Mouse (Mus musculus): ENCODE data around the gene Vgf. TPM values are rescaled to one million over a fixed set of nuclear protein-coding genes. Genes with fewer than 3 reads are reported as not detected.
A peak's percentile ranks its signal among the peaks of the same experiment; 100 is the strongest.

The Vgf gene
- polyA plus RNA-seq, 1 experiment from 2014 or later = 1.1 TPM

GRCm38 (mm10) chr5:137031076-137032032 is 5.2 kb downstream of the Vgf start:
- H3K9ac ChIP-seq = no peak overlapping the region
- H3K27ac ChIP-seq = no peak overlapping the region
- H3K4me3 ChIP-seq (replicated peaks) = peak overlapping the region; percentile 47
- WGBS = under 1% methylated on average over 78 of the region's 78 CpGs
- peak overlapping the region; percentile 100 for H3K4me2 ChIP-seq
- no peaks in the 10 kb centered on the region for H3K36me3 ChIP-seq
- H3K4me1 ChIP-seq = peaks cover 40% of the 10 kb centered on the region
- no peak for ATAC-seq (ENCODE audit: insufficient read depth, low FRiP score, low read depth)
- peaks cover 59% of the 10 kb centered on the region for H3K27me3 ChIP-seq (replicated peaks)
- no peaks in the 10 kb centered on the region for H3K9me3 ChIP-seq

DNA sequence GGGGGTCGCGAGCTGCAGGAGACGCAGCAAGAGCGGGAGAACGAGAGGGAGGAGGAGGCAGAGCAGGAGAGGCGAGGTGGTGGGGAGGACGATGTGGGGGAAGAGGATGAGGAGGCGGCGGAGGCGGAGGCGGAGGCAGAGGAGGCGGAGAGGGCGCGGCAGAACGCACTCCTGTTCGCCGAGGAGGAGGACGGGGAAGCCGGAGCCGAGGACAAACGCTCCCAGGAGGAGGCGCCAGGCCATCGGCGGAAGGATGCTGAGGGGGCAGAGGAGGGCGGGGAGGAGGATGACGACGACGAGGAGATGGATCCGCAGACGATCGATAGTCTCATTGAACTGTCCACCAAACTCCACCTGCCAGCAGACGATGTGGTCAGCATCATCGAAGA is 5.8 kb downstream of the Vgf start:
- WGBS = 0% methylated on average over 25 of the region's 33 CpGs
- Histone ChIP-seq H3K36me3 (peaks cover under 1% of the 10 kb centered on the region; the same call in 1 of the 2 replicates), H3K4me3 (replicated peaks) (peak overlapping the region; percentile 47), H3K4me1 (peaks cover 40% of the 10 kb centered on the region), H3K4me2 (peak overlapping the region; percentile 100), H3K27me3 (replicated peaks) (peaks cover 52% of the 10 kb centered on the region), H3K9ac (no peak overlapping the region), H3K9me3 (no peaks in the 10 kb centered on the region), H3K27ac (no peak overlapping the region)
- no peak for ATAC-seq (ENCODE audit: insufficient read depth, low FRiP score, low read depth)

DNA sequence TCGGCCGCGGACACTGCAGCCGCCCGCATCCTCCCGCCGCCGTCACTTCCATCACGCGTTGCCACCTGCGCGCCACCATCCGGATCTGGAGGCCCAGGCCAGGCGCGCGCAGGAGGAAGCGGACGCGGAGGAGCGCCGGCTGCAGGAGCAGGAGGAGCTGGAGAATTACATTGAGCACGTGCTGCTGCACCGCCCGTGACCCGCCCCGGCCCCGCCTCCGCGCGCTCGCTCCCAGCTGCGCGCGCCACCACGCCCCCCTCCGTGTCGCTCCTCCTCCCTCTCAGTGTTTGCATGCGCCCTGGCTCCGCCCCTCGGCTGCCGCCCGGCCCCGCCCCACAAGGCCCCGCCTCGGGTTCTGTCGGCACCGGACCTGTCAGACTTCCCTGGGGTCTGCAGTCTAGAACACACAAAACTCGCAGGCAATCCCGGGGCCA is 6.5 kb downstream of the Vgf start:
- Histone ChIP-seq H3K36me3 (peaks cover 7% of the 10 kb centered on the region), H3K4me3 (replicated peaks) (peak overlapping the region; percentile 47), H3K27ac (no peak overlapping the region), H3K4me2 (peak overlapping the region; percentile 100), H3K9me3 (no peaks in the 10 kb centered on the region), H3K9ac (peak overlapping the region; percentile 14; the same call in 1 of the 2 replicates), H3K4me1 (peaks cover 40% of the 10 kb centered on the region), H3K27me3 (replicated peaks) (peaks cover 48% of the 10 kb centered on the region)
- WGBS = under 1% methylated on average over 49 of the region's 49 CpGs
- ATAC-seq (ENCODE audit: insufficient read depth, low FRiP score, low read depth) = peak; percentile 80

DNA sequence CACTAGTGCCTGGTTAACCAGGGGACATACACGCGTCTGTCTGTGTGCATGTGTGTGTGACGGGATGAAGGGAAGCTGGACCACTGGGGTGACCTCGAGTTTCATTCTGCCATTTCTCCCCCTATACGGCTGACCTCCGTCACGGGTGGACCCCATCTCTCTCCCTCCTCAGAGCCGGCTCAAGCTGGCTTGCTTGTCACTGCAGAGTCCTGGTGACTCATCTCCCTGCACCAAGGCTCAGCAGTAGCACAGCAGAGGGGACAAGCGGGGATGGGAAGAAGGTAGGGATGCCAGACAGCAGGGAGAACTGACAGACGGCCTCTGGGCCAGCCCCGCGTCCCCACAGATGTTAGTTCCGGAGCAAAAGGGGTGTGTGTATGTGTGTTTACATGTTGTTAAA is 10.0 kb downstream of the Vgf start:
- Histone ChIP-seq H3K27ac (no peak overlapping the region), H3K4me2 (no peak overlapping the region), H3K4me1 (peaks cover 18% of the 10 kb centered on the region), H3K4me3 (replicated peaks) (no peak overlapping the region), H3K27me3 (replicated peaks) (peaks cover 14% of the 10 kb centered on the region), H3K9me3 (no peaks in the 10 kb centered on the region), H3K36me3 (peaks cover 30% of the 10 kb centered on the region), H3K9ac (no peak overlapping the region)
- no peak for ATAC-seq (ENCODE audit: insufficient read depth, low FRiP score, low read depth)
- WGBS = 77% methylated on average over 13 of the region's 13 CpGs

DNA sequence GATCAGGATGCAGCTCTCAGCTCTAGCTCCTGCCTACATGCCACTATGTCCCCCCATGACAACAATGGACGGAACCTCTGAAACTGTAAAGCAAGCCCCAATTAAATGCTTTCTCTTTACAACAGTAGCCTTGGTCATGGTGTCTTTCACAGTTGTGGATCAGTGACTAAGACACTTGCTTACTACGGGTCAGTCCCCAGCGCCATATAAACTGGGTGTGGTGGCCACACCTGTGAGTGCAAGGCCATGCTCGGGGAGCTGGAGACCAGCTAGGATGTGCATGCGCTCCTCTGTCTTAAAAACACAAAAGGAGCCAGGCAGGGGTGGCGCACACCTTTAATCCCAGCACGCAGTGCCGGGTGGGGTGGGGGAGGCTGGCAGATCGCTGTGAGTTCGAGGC is 13.3 kb downstream of the Vgf start:
- Histone ChIP-seq H3K4me2 (no peak overlapping the region), H3K9me3 (no peaks in the 10 kb centered on the region), H3K4me3 (replicated peaks) (no peak overlapping the region), H3K4me1 (no peaks in the 10 kb centered on the region), H3K36me3 (peaks cover 44% of the 10 kb centered on the region), H3K27me3 (replicated peaks) (no peaks in the 10 kb centered on the region), H3K9ac (no peak overlapping the region), H3K27ac (no peak overlapping the region)
- 90% methylated on average over 10 of the region's 10 CpGs for WGBS
- ATAC-seq (ENCODE audit: insufficient read depth, low FRiP score, low read depth) = no peak

GRCm38 (mm10) chr5:137041442-137041841 is 15.2 kb downstream of the Vgf start:
- WGBS = 87% methylated on average over 10 of the region's 10 CpGs
- H3K36me3 ChIP-seq = peaks cover 44% of the 10 kb centered on the region
- peaks cover 8% of the 10 kb centered on the region for H3K4me1 ChIP-seq
- H3K27me3 ChIP-seq (replicated peaks) = no peaks in the 10 kb centered on the region
- no peak overlapping the region for H3K4me3 ChIP-seq (replicated peaks)
- no peak overlapping the region for H3K9ac ChIP-seq
- no peak for ATAC-seq (ENCODE audit: insufficient read depth, low FRiP score, low read depth)
- H3K9me3 ChIP-seq = no peaks in the 10 kb centered on the region
- no peak overlapping the region for H3K4me2 ChIP-seq
- no peak overlapping the region for H3K27ac ChIP-seq

- Histone ChIP-seq H3K36me3 (peaks cover 26% of the 10 kb centered on the region), H3K9me3 (no peaks in the 10 kb centered on the region), H3K9ac (no peak overlapping the region), H3K27ac (no peak overlapping the region), H3K4me2 (no peak overlapping the region), H3K4me1 (peaks cover 8% of the 10 kb centered on the region), H3K4me3 (replicated peaks) (no peak overlapping the region), H3K27me3 (replicated peaks) (no peaks in the 10 kb centered on the region)
- 96% methylated on average over 7 of the region's 7 CpGs for WGBS
- ATAC-seq (ENCODE audit: insufficient read depth, low FRiP score, low read depth) = no peak
These were observed 17.8 kb downstream of the Vgf start for GRCm38 (mm10) chr5:137043997-137044396.

DNA sequence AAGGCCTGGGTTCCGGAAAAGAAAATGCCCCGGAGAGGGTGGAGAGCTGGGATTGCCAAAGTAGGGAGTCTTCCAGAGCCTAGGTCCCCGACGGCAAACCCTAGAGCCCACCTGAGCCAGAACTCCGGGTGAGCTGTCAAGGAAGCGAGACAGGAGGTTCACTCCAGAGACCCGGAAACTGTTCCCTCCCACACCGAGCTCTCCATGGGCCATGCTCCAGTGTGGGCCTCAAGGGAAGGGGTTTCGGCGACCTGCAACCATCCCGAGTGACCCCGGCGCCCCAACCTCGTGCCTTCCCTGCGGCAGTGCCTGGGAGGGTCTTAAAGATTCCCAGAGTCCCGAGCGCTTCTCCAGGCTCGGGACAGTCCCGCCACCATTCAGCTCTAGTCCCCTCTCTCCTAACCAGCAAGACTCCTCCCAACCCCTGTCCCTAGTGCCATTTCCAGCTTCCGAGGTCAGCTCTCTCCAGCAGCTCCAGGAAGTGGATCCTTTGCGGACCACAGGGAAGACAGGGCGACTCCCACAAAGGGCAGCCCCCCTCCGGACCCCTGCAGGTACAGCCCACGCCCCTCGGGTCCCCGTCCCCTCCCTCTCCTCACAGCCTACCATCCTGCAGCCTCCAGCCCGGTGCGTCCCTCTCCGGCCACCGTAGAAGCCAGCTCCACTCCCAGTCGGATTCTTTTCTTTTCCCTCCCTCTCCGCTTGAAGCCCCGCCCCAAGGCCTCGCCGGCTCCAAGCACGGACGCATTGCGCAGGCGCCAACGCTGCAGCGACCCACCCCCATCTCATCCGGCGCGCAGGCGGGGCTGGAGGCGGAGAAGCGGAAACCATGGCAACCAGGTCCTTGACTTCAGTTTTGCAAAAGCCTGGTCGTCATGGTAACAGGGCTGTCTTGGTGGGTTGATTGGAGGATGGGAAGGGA is 19.5 kb downstream of the Vgf start, which contains the start of gene Ap1s1:
Gene Ap1s1, minus strand, starts transcription at position 734 of the 922 bp plus-strand sequence.
- peak; percentile 90 for ATAC-seq (ENCODE audit: insufficient read depth, low FRiP score, low read depth)

GRCm38 (mm10) chr5:137046324-137046718 is 20.1 kb downstream of the Vgf start:
- H3K4me1 ChIP-seq = peaks cover 8% of the 10 kb centered on the region
- H3K27me3 ChIP-seq (replicated peaks) = 0 out of 2 replicates have a peak, but pooled peaks cover 3% of the 10 kb centered on the region
- WGBS = 23% methylated on average over 5 of the region's 5 CpGs
- peak overlapping the region; percentile 65 for H3K4me3 ChIP-seq (replicated peaks)
- no peak overlapping the region for H3K27ac ChIP-seq
- no peaks in the 10 kb centered on the region for H3K9me3 ChIP-seq
- ATAC-seq (ENCODE audit: insufficient read depth, low FRiP score, low read depth) = 0 out of 2 replicates have a peak, but pooled peaks have one; percentile 3
- peaks cover 14% of the 10 kb centered on the region; the same call in 1 of the 2 replicates for H3K36me3 ChIP-seq
- peak overlapping the region; percentile 80 for H3K4me2 ChIP-seq
- no peak overlapping the region for H3K9ac ChIP-seq

More for the DNA sequence above, 19.5 kb downstream of the Vgf start, which contains the start of gene Ap1s1:
- H3K27me3 ChIP-seq (replicated peaks) = 0 out of 2 replicates have a peak, but pooled peaks cover 3% of the 10 kb centered on the region
- peak within 1 kb of the TSS; percentile 80 for H3K4me2 ChIP-seq
- H3K36me3 ChIP-seq = peaks cover 14% of the 10 kb centered on the region; the same call in 1 of the 2 replicates
- no peaks in the 10 kb centered on the region for H3K9me3 ChIP-seq
- WGBS = under 1% methylated on average over 48 of the region's 48 CpGs
- peak within 1 kb of the TSS; percentile 65 for H3K4me3 ChIP-seq (replicated peaks)
- H3K27ac ChIP-seq = peak within 1 kb of the TSS; percentile 78
- peak within 1 kb of the TSS; percentile 79 for H3K9ac ChIP-seq
- peaks cover 8% of the 10 kb centered on the region for H3K4me1 ChIP-seq

- Histone ChIP-seq H3K9me3 (no peaks in the 10 kb centered on the region), H3K4me1 (peaks cover 8% of the 10 kb centered on the region), H3K4me3 (replicated peaks) (no peak overlapping the region), H3K27ac (no peak overlapping the region), H3K36me3 (peaks cover 8% of the 10 kb centered on the region; the same call in 1 of the 2 replicates), H3K27me3 (replicated peaks) (0 out of 2 replicates have a peak, but pooled peaks cover 3% of the 10 kb centered on the region), H3K9ac (no peak overlapping the region), H3K4me2 (no peak overlapping the region)
- ATAC-seq (ENCODE audit: insufficient read depth, low FRiP score, low read depth) = no peak
These were observed 20.8 kb downstream of the Vgf start for GRCm38 (mm10) chr5:137046991-137047390.

DNA sequence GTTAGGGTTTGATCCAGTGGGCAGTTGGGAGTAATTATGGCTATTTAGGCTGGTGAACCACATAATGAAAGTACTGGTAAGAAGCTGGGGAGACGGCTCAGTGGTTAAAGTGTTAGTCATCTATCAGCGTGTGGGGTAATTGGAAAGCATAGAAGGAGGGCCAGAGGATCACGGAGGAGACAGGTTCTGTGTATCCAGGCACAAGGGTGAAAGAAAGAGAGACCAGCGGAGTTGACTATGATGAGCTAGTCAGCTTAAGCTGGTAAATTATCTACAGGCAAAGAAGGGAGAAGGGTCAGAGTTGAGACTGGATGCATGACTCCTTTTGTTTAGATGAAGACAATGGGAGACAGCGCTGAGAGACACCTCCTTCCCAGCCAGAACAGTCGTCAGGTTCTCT is 24.9 kb downstream of the Vgf start:
- Histone ChIP-seq H3K27ac (no peak overlapping the region), H3K9me3 (no peaks in the 10 kb centered on the region), H3K4me2 (no peak overlapping the region), H3K27me3 (replicated peaks) (0 out of 2 replicates have a peak, but pooled peaks cover 3% of the 10 kb centered on the region), H3K9ac (no peak overlapping the region), H3K4me3 (replicated peaks) (no peak overlapping the region), H3K4me1 (peaks cover 2% of the 10 kb centered on the region; the same call in 1 of the 2 replicates), H3K36me3 (no peaks in the 10 kb centered on the region)
- no peak for ATAC-seq (ENCODE audit: insufficient read depth, low FRiP score, low read depth)
- 48% methylated on average over 6 of the region's 6 CpGs for WGBS
